Mouse (Mus musculus) G1E (cell line): Measurements from ENCODE around the gene Bend4. TPM values are rescaled to one million over a fixed set of nuclear protein-coding genes. Genes with fewer than 3 reads are reported as not detected.
A peak's percentile ranks its signal among the peaks of the same experiment; 100 is the strongest.

Experiments
- ATAC-seq: 2 replicates; pipeline ENCODE4 v1.8.0; 2016; ENCODE audit warnings: mild to moderate bottlenecking; ENCODE audit not compliant: insufficient number of reproducible peaks, poor library complexity, low FRiP score, severe bottlenecking; ENCODE audit errors: extremely low read depth
- DNase-seq: peaks from one replicate; pipeline ENCODE4 v3.0.0; 2012; ENCODE audit warnings: low spot score
- H3K27me3 ChIP-seq: 2 replicates; pipeline ENCODE4 v1.6.1; 2012; ENCODE audit warnings: mild to moderate bottlenecking, low read length, inconsistent platforms; ENCODE audit not compliant: insufficient read depth
- H3K36me3 ChIP-seq: replicated peaks from 2 replicates; pipeline ENCODE3; 2012; ENCODE audit warnings: mild to moderate bottlenecking, inconsistent platforms
- H3K4me1 ChIP-seq: 2 replicates; pipeline ENCODE4 v1.6.1; 2012; ENCODE audit warnings: low read depth, low read length, inconsistent platforms, mixed read lengths; ENCODE audit not compliant: insufficient read depth
- H3K4me3 ChIP-seq: 2 replicates; pipeline ENCODE4 v1.5.1; 2012; ENCODE audit warnings: low read depth, mild to moderate bottlenecking, inconsistent platforms, low read length, moderate library complexity, mixed read lengths
- H3K9me3 ChIP-seq: replicated peaks from 2 replicates; pipeline ENCODE4 v1.6.1; 2012; ENCODE audit warnings: inconsistent platforms
- CTCF ChIP-seq: IDR thresholded peaks from 2 replicates; pipeline ENCODE4 v1.5.1; 2012; ENCODE audit warnings: low read depth, low read length, inconsistent platforms, mixed read lengths
- GATA1 ChIP-seq: IDR thresholded peaks from 2 replicates; pipeline ENCODE4 v1.6.1; 2012; ENCODE audit warnings: borderline replicate concordance, low read length, inconsistent platforms, mixed read lengths
- GATA2 ChIP-seq: IDR thresholded peaks from 2 replicates; pipeline ENCODE4 v1.6.1; 2012; ENCODE audit warnings: low read depth, low read length, inconsistent platforms, borderline replicate concordance
- POLR2AphosphoS5 ChIP-seq: IDR thresholded peaks from 2 replicates; pipeline ENCODE4 v1.6.1; 2012; ENCODE audit warnings: low read depth, low read length, inconsistent platforms; ENCODE audit not compliant: insufficient replicate concordance
- TAL1 ChIP-seq: conservative IDR thresholded peaks from 2 replicates; pipeline ENCODE4 v1.6.1; 2012; ENCODE audit warnings: low read depth, low read length, inconsistent platforms, mixed read lengths
- polyA plus RNA-seq: library from polyadenylated mRNA; stranded (reverse); fragments of >175 nt; gene quantifications from 2 replicates; pipeline ENCODE4 v1.2.3, GENCODE M21; 2012
- total RNA-seq, 2 experiments: library from RNA; stranded (forward) in 1 of 2; stranded (reverse) in 1 of 2; fragments of 200-1000 nt in 1 of 2; fragments of >200 nt in 1 of 2; fragmentation: Nextera tagmentation in 1 of 2; gene quantifications; 2 replicates each; pipeline ENCODE4 v1.2.3; 2014 to 2017

Bend4 gene
- total RNA-seq (2014; fragmentation: Nextera tagmentation) = not detected in 2 replicates
- total RNA-seq (2017) = 0.06 and 0.11 TPM in 2 replicates
- 0.01 TPM in 1 of 2 replicates, not detected in the other for polyA plus RNA-seq

- no peaks in the 10 kb centered on the region for H3K36me3 ChIP-seq
- H3K4me1 ChIP-seq = no peaks in the 10 kb centered on the region
- H3K27me3 ChIP-seq = no peaks in the 10 kb centered on the region
- peaks cover 21% of the 10 kb centered on the region for H3K9me3 ChIP-seq
- ATAC-seq (no peak), DNase-seq (no peak)
- TF ChIP-seq POLR2AphosphoS5 = no peak
- no peak for TF ChIP-seq TAL1
- TF ChIP-seq GATA2 = no peak
- TF ChIP-seq CTCF = no peak
- TF ChIP-seq GATA1 = no peak
- no peak within 1 kb of the TSS for H3K4me3 ChIP-seq
Observed at GRCm38 (mm10) chr5:67427443-67428360, at the start of gene Bend4. TSS of gene Bend4 (minus strand) at chr5:67428310.

- no peak for TF ChIP-seq POLR2AphosphoS5
- no peak for TF ChIP-seq GATA2
- no peak for TF ChIP-seq GATA1
- no peak for TF ChIP-seq TAL1
- no peak for TF ChIP-seq CTCF
- no peak for DNase-seq
Observed at GRCm38 (mm10) chr5:67473723-67474122, 45.6 kb upstream of the Bend4 start.

GRCm38 (mm10) chr5:67473094-67473493 lies 45.0 kb upstream of the Bend4 start:
- ATAC-seq = no peak
- Histone ChIP-seq H3K4me3 (no peak overlapping the region), H3K36me3 (peaks cover 73% of the 10 kb centered on the region), H3K9me3 (no peaks in the 10 kb centered on the region), H3K4me1 (no peaks in the 10 kb centered on the region), H3K27me3 (no peaks in the 10 kb centered on the region)
- no peak for DNase-seq
- TF ChIP-seq CTCF (no peak), GATA1 (no peak), TAL1 (no peak), GATA2 (no peak), POLR2AphosphoS5 (no peak)

More at GRCm38 (mm10) chr5:67473723-67474122, 45.6 kb upstream of the Bend4 start:
- H3K9me3 ChIP-seq = no peaks in the 10 kb centered on the region
- no peak for ATAC-seq
- peaks cover 75% of the 10 kb centered on the region for H3K36me3 ChIP-seq
- H3K4me1 ChIP-seq = no peaks in the 10 kb centered on the region
- no peaks in the 10 kb centered on the region for H3K27me3 ChIP-seq
- H3K4me3 ChIP-seq = no peak overlapping the region

DNA sequence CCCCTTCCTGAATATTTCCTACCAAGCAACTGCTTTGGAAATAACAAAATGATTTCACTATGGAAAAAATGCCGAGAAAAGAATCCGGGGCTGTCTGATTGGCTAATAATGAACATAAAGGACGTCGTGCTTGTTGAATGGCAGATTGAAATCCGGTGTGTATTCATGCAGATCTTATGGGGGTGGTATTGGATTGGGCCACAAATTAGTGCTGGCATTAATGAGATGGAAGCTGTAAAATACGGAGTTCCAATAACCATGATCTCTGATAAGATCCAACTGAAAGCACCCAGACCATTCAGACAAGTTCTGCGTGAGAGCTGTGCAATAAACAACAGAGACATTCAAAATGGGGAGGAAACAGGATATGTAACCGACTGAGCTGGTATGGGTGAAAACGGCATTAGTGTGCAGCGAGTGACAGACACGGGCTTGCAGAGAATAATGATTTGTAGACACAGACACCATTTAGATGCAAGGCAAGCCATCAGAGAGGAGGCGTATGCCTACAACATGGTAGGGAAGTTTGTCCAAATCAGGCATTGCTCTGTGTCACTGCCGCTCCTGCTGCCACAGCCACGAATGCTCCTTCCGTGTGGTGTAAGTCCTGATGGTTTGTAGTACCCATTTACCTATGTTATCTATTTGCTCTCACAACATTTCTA lies 38.9 kb upstream of the Bend4 start:
- H3K27me3 ChIP-seq = no peaks in the 10 kb centered on the region
- DNase-seq = no peak
- H3K9me3 ChIP-seq = no peaks in the 10 kb centered on the region
- H3K4me3 ChIP-seq = no peak overlapping the region
- TF ChIP-seq GATA2 (no peak), TAL1 (no peak), CTCF (no peak), POLR2AphosphoS5 (no peak), GATA1 (no peak)
- ATAC-seq = no peak
- H3K36me3 ChIP-seq = peaks cover 58% of the 10 kb centered on the region
- peaks cover 26% of the 10 kb centered on the region for H3K4me1 ChIP-seq

DNA sequence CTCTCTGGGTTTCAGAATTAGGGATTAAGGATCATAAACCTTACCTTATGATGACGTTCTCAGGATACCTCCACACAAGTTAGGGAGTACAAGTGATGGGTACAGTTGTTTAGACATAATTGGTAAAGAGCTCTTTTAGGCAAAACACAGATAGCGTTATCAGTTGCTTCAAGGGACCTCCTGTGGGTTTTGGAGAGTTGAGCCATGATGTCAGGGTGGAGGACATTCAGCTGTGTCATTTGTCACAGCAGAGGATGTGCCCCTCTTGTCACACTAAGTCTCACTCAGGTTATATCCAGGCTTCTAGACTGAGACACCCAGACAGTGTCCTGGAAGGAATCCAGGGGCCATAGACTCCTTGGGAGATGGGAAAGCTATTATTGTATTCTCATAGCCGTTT lies 36.8 kb upstream of the Bend4 start:
- H3K4me1 ChIP-seq = peaks cover 26% of the 10 kb centered on the region
- TF ChIP-seq TAL1 (peak; percentile 31; the same call in 1 of the 2 replicates), GATA2 (no peak)
- H3K9me3 ChIP-seq = no peaks in the 10 kb centered on the region
- DNase-seq (peak; percentile 4), ATAC-seq (peak; percentile 42; the same call in 1 of the 2 replicates)
- H3K4me3 ChIP-seq = peak overlapping the region; percentile 83; the same call in 1 of the 2 replicates
- peaks cover 41% of the 10 kb centered on the region for H3K36me3 ChIP-seq
- H3K27me3 ChIP-seq = no peaks in the 10 kb centered on the region

DNA sequence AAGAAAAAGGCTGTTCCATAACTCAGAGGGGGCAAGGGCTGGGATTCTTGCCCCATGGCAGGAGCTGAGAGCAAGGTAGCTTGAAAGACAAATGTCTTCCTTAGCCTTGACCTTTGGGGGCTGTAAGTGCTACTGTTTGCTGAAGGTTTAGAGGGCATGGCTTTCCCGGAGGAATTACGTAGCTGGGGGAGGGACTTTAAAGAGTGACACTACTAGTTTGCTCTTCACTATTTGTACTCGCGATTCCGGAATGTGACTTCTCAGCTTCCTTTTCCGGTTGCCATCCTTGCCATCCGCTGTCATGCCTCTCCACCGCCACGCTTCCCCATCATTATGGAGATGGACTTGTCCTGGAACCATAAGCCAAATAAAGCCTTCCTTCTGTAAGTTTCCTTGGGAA lies 35.5 kb upstream of the Bend4 start:
- H3K4me3 ChIP-seq = peak overlapping the region; percentile 83
- peaks cover 32% of the 10 kb centered on the region for H3K36me3 ChIP-seq
- no peaks in the 10 kb centered on the region for H3K9me3 ChIP-seq
- H3K4me1 ChIP-seq = peaks cover 26% of the 10 kb centered on the region
- no peak for TF ChIP-seq GATA2
- no peak for TF ChIP-seq CTCF
- TF ChIP-seq TAL1 = no peak
- TF ChIP-seq POLR2AphosphoS5 = no peak
- no peak for TF ChIP-seq GATA1
- DNase-seq = peak; percentile 78
- H3K27me3 ChIP-seq = no peaks in the 10 kb centered on the region
- peak; percentile 97 for ATAC-seq
